Mouse (Mus musculus) midbrain, embryonic 15.5 days (tissue): ENCODE results near the gene Camk2d. TPM values are rescaled to one million over a fixed set of nuclear protein-coding genes. Genes with fewer than 3 reads are reported as not detected.

ENCODE experiments used
- ATAC-seq: fragments of 200-750 bp; cut with Nextera tagmentation; replicated peaks from 2 replicates; pipeline ENCODE4 v1.8.0; 2017; ENCODE audit warnings: moderate TSS enrichment
- H3K27ac ChIP-seq: fragments of 300-500 bp; sonication (generic); 2 replicates; pipeline ENCODE4 v1.5.1; 2015; ENCODE audit warnings: mild to moderate bottlenecking, inconsistent platforms
- H3K27me3 ChIP-seq: fragments of 300-500 bp; sonication (generic); replicated peaks from 2 replicates; pipeline ENCODE4 v1.6.1; 2015; ENCODE audit warnings: inconsistent platforms
- H3K36me3 ChIP-seq: fragments of 300-500 bp; sonication (generic); replicated peaks from 2 replicates; pipeline ENCODE4 v1.6.1; 2015; ENCODE audit warnings: inconsistent platforms
- H3K4me1 ChIP-seq: fragments of 300-500 bp; sonication (generic); 2 replicates; pipeline ENCODE4 v1.6.1; 2015; ENCODE audit warnings: inconsistent platforms
- H3K4me2 ChIP-seq: fragments of 300-500 bp; sonication (generic); 2 replicates; pipeline ENCODE4 v1.6.1; 2015; ENCODE audit warnings: inconsistent platforms, mild to moderate bottlenecking, moderate library complexity
- H3K4me3 ChIP-seq: fragments of 300-500 bp; sonication (generic); 2 replicates; pipeline ENCODE4 v1.5.1; 2015; ENCODE audit warnings: mild to moderate bottlenecking, inconsistent platforms
- H3K9ac ChIP-seq: fragments of 300-500 bp; sonication (generic); 2 replicates; pipeline ENCODE4 v1.6.1; 2015; ENCODE audit warnings: mild to moderate bottlenecking, inconsistent platforms
- H3K9me3 ChIP-seq: fragments of 300-500 bp; sonication (generic); 2 replicates; pipeline ENCODE4 v1.6.1; 2016; ENCODE audit warnings: inconsistent platforms
- WGBS: fragments of 180-500 bp; shearing (Covaris S2); methylation state at CpG from one replicate; pipeline ENCODE4 v1.1.7; 2015; ENCODE audit warnings: mixed read lengths; 5-methylcytosine and 5-hydroxymethylcytosine counted together
- polyA plus RNA-seq: library from polyadenylated mRNA; unstranded; fragments of >200 nt; fragmentation: Nextera tagmentation; extraction: Ambion mirVana; gene quantifications from 2 replicates; pipeline ENCODE4 v1.2.1, GENCODE M21; 2015

Gene Camk2d
- polyA plus RNA-seq, 1 experiment from 2014 or later, result 54.7 TPM

DNA sequence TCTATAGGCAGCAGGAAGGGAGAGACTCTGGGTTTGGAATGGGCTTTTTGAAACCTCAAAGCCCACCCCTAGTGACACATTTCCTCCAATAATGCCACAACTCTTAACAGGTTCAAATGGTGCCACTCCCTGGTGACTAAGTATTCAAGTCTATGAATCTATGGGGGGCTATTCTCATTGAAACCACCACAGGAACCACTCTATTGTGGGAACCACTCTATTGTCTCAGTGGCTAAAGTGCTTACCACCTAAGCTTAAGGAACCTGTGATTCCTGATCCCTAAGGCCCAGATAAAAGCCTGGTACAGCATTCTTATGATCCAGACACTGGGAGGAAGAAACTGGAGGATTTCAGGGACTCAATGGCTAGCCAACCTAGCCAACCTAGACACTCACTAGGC, 179.9 kb downstream of the Camk2d start:
- H3K27me3 ChIP-seq, result no peaks in the 10 kb centered on the region
- H3K36me3 ChIP-seq, result no peaks in the 10 kb centered on the region
- H3K4me3 ChIP-seq, result no peak overlapping the region
- no peak overlapping the region for H3K9ac ChIP-seq
- no peaks in the 10 kb centered on the region for H3K4me1 ChIP-seq
- no peaks in the 10 kb centered on the region for H3K9me3 ChIP-seq
- H3K4me2 ChIP-seq, result no peak overlapping the region
- H3K27ac ChIP-seq, result no peak overlapping the region
- no peak for ATAC-seq

DNA sequence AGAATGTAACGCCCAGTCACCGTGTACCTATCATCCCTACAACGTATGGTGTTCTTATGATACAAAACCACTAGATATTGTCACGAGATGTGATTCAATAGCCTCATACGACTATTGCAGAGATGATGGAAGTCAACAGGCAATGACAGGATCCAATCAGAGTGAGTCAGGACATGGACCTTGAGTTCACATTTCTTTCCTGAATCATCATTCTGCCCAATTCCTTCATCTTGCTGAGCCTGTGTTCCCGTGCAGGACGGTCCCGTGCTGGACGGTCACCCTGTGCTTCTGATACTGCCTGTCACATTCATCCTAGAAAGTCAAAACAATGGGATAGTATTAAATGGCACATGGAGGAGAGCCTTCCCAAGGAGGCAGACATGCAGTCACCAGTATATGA, 181.0 kb downstream of the Camk2d start:
- 97% methylated on average over 9 of the region's 9 CpGs for WGBS
- no peaks in the 10 kb centered on the region for H3K36me3 ChIP-seq
- no peak overlapping the region for H3K4me3 ChIP-seq
- no peak overlapping the region for H3K9ac ChIP-seq
- no peaks in the 10 kb centered on the region for H3K27me3 ChIP-seq
- no peaks in the 10 kb centered on the region for H3K4me1 ChIP-seq
- no peaks in the 10 kb centered on the region for H3K9me3 ChIP-seq
- H3K27ac ChIP-seq, result no peak overlapping the region
- H3K4me2 ChIP-seq, result no peak overlapping the region
- ATAC-seq, result no peak

GRCm38 (mm10) chr3:126777879-126778278, 181.8 kb downstream of the Camk2d start:
- 79% methylated on average over 1 of the region's 1 CpGs for WGBS
- H3K36me3 ChIP-seq, result no peaks in the 10 kb centered on the region
- H3K9ac ChIP-seq, result no peak overlapping the region
- no peak overlapping the region for H3K27ac ChIP-seq
- no peaks in the 10 kb centered on the region for H3K9me3 ChIP-seq
- no peak overlapping the region for H3K4me2 ChIP-seq
- no peak overlapping the region for H3K4me3 ChIP-seq
- no peaks in the 10 kb centered on the region for H3K27me3 ChIP-seq
- no peaks in the 10 kb centered on the region for H3K4me1 ChIP-seq
- no peak for ATAC-seq

DNA sequence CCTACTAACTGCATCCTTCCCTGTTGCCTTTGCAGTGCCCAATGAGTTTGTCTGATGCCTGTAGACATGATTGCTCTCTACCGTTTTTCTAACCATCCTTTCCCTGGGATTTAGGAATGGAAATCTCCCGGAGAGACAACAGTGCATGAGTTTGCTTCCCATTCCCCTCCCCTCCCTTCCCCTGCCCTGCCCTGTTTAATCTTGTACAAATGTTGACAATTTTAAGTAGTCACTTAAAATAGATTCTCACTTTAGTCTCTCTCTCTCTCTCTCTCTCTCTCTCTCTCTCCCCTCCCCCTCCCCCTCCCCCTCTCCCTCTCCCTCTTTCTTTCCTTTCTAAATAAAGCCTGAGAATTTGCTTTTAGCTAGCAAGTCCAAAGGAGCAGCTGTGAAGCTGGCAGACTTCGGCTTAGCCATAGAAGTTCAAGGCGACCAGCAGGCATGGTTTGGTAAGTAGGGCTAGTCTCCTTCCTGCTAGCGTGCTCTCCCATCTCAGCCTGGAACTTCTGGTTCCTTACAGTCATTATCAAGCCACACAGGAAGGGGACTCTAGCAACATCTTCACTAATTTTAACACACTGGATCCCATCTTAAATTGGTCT, 184.0 kb downstream of the Camk2d start:
- H3K9me3 ChIP-seq, result no peaks in the 10 kb centered on the region
- no peak overlapping the region for H3K27ac ChIP-seq
- H3K4me1 ChIP-seq, result no peaks in the 10 kb centered on the region
- no peak for ATAC-seq
- no peak overlapping the region for H3K9ac ChIP-seq
- no peaks in the 10 kb centered on the region for H3K27me3 ChIP-seq
- no peak overlapping the region for H3K4me3 ChIP-seq
- WGBS, result 69% methylated on average over 5 of the region's 5 CpGs
- no peak overlapping the region for H3K4me2 ChIP-seq
- H3K36me3 ChIP-seq, result no peaks in the 10 kb centered on the region

- H3K4me3 ChIP-seq, result no peak overlapping the region
- no peaks in the 10 kb centered on the region for H3K9me3 ChIP-seq
- no peaks in the 10 kb centered on the region for H3K36me3 ChIP-seq
- ATAC-seq, result no peak
- no peak overlapping the region for H3K27ac ChIP-seq
- no peaks in the 10 kb centered on the region for H3K27me3 ChIP-seq
- WGBS, result 72% methylated on average over 2 of the region's 2 CpGs
- H3K4me1 ChIP-seq, result no peaks in the 10 kb centered on the region
- H3K4me2 ChIP-seq, result no peak overlapping the region
- no peak overlapping the region for H3K9ac ChIP-seq
Measured at GRCm38 (mm10) chr3:126793035-126793964, 197.2 kb downstream of the Camk2d start.

DNA sequence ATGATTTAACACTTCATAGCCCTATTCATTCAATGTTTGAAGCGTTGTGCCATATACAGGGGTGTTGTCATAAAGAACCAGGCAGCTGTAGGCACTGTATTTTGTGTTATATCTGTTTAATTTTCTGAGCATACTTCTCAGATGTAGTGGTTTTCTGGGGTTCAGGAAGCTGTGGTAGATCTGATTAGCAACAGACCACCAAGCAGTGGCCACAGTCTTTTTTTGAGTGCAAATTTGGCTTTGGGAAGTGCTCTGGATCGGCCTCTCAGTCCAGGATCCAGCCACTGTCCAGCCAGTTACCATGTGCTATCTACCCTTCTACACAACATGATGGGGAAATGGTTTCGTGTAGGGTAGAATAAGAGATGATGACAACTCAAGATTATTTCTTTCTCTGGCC, 199.8 kb downstream of the Camk2d start:
- WGBS, result 97% methylated on average over 3 of the region's 3 CpGs
- Histone ChIP-seq H3K9ac (no peak overlapping the region), H3K4me1 (no peaks in the 10 kb centered on the region), H3K27me3 (no peaks in the 10 kb centered on the region), H3K4me2 (no peak overlapping the region), H3K27ac (no peak overlapping the region), H3K36me3 (no peaks in the 10 kb centered on the region), H3K4me3 (no peak overlapping the region), H3K9me3 (no peaks in the 10 kb centered on the region)
- ATAC-seq, result no peak

- H3K9ac ChIP-seq, result no peak overlapping the region
- no peak overlapping the region for H3K4me3 ChIP-seq
- no peak for ATAC-seq
- H3K4me1 ChIP-seq, result no peaks in the 10 kb centered on the region
- no peaks in the 10 kb centered on the region for H3K36me3 ChIP-seq
- no peaks in the 10 kb centered on the region for H3K27me3 ChIP-seq
- no peak overlapping the region for H3K27ac ChIP-seq
- 93% methylated on average over 3 of the region's 3 CpGs for WGBS
- no peak overlapping the region for H3K4me2 ChIP-seq
- H3K9me3 ChIP-seq, result no peaks in the 10 kb centered on the region
Measured at GRCm38 (mm10) chr3:126797025-126797424, 200.9 kb downstream of the Camk2d start.

GRCm38 (mm10) chr3:126797810-126798209, 201.7 kb downstream of the Camk2d start:
- Histone ChIP-seq H3K9ac (no peak overlapping the region), H3K36me3 (no peaks in the 10 kb centered on the region), H3K4me3 (no peak overlapping the region), H3K27me3 (no peaks in the 10 kb centered on the region), H3K9me3 (no peaks in the 10 kb centered on the region), H3K27ac (no peak overlapping the region), H3K4me2 (no peak overlapping the region), H3K4me1 (no peaks in the 10 kb centered on the region)
- 89% methylated on average over 3 of the region's 3 CpGs for WGBS
- no peak for ATAC-seq

DNA sequence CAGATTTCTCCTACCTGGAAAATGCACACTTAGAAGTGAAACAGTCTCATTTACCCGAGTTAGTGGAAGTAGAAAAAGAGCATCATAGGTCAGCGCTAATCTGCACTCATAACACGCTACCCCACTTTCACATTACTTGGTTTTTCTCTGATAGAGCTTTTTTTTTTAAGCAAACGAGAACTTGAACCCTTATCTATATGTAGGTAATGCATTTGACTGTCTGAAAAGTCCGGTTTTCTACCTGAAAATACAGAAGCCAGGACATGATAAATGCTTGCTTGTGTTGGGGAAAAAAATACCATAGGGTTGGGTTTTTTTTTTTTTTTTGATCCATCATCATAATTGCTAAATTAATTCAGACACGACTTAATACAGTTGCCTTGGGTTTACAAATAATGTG, 206.9 kb downstream of the Camk2d start:
- Histone ChIP-seq H3K36me3 (no peaks in the 10 kb centered on the region), H3K27me3 (no peaks in the 10 kb centered on the region), H3K27ac (no peak overlapping the region), H3K9me3 (no peaks in the 10 kb centered on the region), H3K4me1 (no peaks in the 10 kb centered on the region), H3K4me2 (no peak overlapping the region), H3K9ac (no peak overlapping the region), H3K4me3 (no peak overlapping the region)
- no peak for ATAC-seq
- 91% methylated on average over 6 of the region's 6 CpGs for WGBS

DNA sequence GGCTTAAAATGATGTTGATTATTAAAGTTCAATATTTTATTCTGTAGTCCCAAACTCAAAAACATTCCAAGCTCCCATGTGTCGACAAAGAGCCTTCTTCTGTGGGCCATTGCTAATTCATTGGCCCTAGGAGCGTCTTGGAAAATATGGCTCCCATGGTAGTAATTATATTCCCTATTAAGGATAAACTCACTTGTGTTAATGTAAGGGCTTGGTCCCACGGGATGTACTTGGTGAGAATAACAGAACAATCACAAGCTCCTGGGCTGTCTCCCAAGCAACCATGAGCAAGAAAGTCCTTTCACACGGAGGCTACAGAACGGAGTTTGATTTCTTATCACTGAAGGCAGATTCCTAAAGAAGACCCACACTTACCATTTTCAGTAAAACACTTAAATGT, 208.9 kb downstream of the Camk2d start:
- no peaks in the 10 kb centered on the region for H3K36me3 ChIP-seq
- H3K4me1 ChIP-seq, result no peaks in the 10 kb centered on the region
- no peak overlapping the region for H3K4me2 ChIP-seq
- H3K4me3 ChIP-seq, result no peak overlapping the region
- no peak overlapping the region for H3K27ac ChIP-seq
- no peak overlapping the region for H3K9ac ChIP-seq
- no peaks in the 10 kb centered on the region for H3K27me3 ChIP-seq
- no peaks in the 10 kb centered on the region for H3K9me3 ChIP-seq
- no peak for ATAC-seq
- 77% methylated on average over 5 of the region's 5 CpGs for WGBS

- no peaks in the 10 kb centered on the region for H3K27me3 ChIP-seq
- 32% methylated on average over 4 of the region's 4 CpGs for WGBS
- no peaks in the 10 kb centered on the region for H3K36me3 ChIP-seq
- H3K4me2 ChIP-seq, result no peak overlapping the region
- H3K4me3 ChIP-seq, result no peak overlapping the region
- H3K9me3 ChIP-seq, result no peaks in the 10 kb centered on the region
- no peak overlapping the region for H3K27ac ChIP-seq
- no peak for ATAC-seq
- no peak overlapping the region for H3K9ac ChIP-seq
- no peaks in the 10 kb centered on the region for H3K4me1 ChIP-seq
Measured at GRCm38 (mm10) chr3:126806145-126806544, 210.0 kb downstream of the Camk2d start.

- no peak for ATAC-seq
- H3K27me3 ChIP-seq, result no peaks in the 10 kb centered on the region
- no peaks in the 10 kb centered on the region for H3K4me1 ChIP-seq
- H3K27ac ChIP-seq, result no peak overlapping the region
- H3K9me3 ChIP-seq, result no peaks in the 10 kb centered on the region
- H3K4me2 ChIP-seq, result no peak overlapping the region
- WGBS, result 80% methylated on average over 3 of the region's 3 CpGs
- H3K4me3 ChIP-seq, result no peak overlapping the region
- no peaks in the 10 kb centered on the region for H3K36me3 ChIP-seq
- no peak overlapping the region for H3K9ac ChIP-seq
Measured at GRCm38 (mm10) chr3:126809915-126810314, 213.8 kb downstream of the Camk2d start.
